Mouse (Mus musculus) ES-Bruce4 (cell line): Measurements from ENCODE around the gene Mdga1. TPM values are rescaled to one million over a fixed set of nuclear protein-coding genes. Genes with fewer than 3 reads are reported as not detected.
A peak's percentile ranks its signal among the peaks of the same experiment; 100 is the strongest.

Experiments used
- H3K27ac ChIP-seq: 2 replicates; pipeline ENCODE4 v1.5.1; 2012; ENCODE audit warnings: low read length, inconsistent platforms; ENCODE audit not compliant: insufficient read depth
- H3K27me3 ChIP-seq: 2 replicates; pipeline ENCODE4 v1.6.1; 2012; ENCODE audit warnings: mild to moderate bottlenecking, low read length, inconsistent platforms; ENCODE audit not compliant: control insufficient read depth, poor library complexity, insufficient read depth, severe bottlenecking
- H3K36me3 ChIP-seq: 2 replicates; pipeline ENCODE4 v1.6.1; 2012; ENCODE audit warnings: inconsistent platforms, mild to moderate bottlenecking, low read length, moderate library complexity; ENCODE audit not compliant: control insufficient read depth, poor library complexity, insufficient read depth, severe bottlenecking
- H3K4me1 ChIP-seq: one replicate; pipeline ENCODE4 v1.8.1; 2011; ENCODE audit warnings: low read length; ENCODE audit not compliant: control insufficient read depth, insufficient read depth
- H3K4me3 ChIP-seq: 2 replicates; pipeline ENCODE4 v1.5.1; 2011; ENCODE audit warnings: low read depth, mild to moderate bottlenecking, low read length
- H3K9ac ChIP-seq: 2 replicates; pipeline ENCODE4 v1.6.1; 2012; ENCODE audit warnings: low read depth, mild to moderate bottlenecking, inconsistent platforms; ENCODE audit not compliant: poor library complexity, severe bottlenecking
- H3K9me3 ChIP-seq: replicated peaks from 2 replicates; pipeline ENCODE4 v1.6.1; 2012; ENCODE audit warnings: mild to moderate bottlenecking, low read length, inconsistent platforms; ENCODE audit not compliant: control insufficient read depth, poor library complexity, insufficient read depth, severe bottlenecking
- CTCF ChIP-seq: IDR thresholded peaks from one replicate; pipeline ENCODE4 v1.8.1; 2011; ENCODE audit warnings: low read depth, low read length
- EP300 ChIP-seq: IDR thresholded peaks from 2 replicates; pipeline ENCODE4 v1.6.1; 2011; ENCODE audit warnings: low read depth, low read length; ENCODE audit not compliant: insufficient read depth
- POLR2A ChIP-seq: IDR thresholded peaks from one replicate; pipeline ENCODE4 v1.8.1; 2011; ENCODE audit warnings: low read length; ENCODE audit not compliant: insufficient read depth
- polyA plus RNA-seq: library from polyadenylated mRNA; stranded (reverse); fragments of >200 nt; gene quantifications from 2 replicates; pipeline ENCODE4 v1.2.4, GENCODE M21; 2011; ENCODE audit warnings: low read depth; ENCODE audit not compliant: missing spikeins, insufficient read depth, insufficient read length

Mdga1 gene
- polyA plus RNA-seq, 1 experiment = 2.6 TPM

GRCm38 (mm10) chr17:29854388-29854787 lies 115.5 kb downstream of the Mdga1 start:
- Histone ChIP-seq H3K4me1 (peaks cover 23% of the 10 kb centered on the region), H3K9ac (no peak overlapping the region), H3K27ac (peak overlapping the region; percentile 78), H3K27me3 (no peaks in the 10 kb centered on the region), H3K9me3 (no peaks in the 10 kb centered on the region), H3K36me3 (no peaks in the 10 kb centered on the region), H3K4me3 (no peak overlapping the region)
- TF ChIP-seq EP300 (0 out of 2 replicates have a peak, but pooled peaks have one; percentile 7), POLR2A (no peak)

- H3K27ac ChIP-seq = peak overlapping the region; percentile 35
- peak overlapping the region; percentile 19 for H3K4me3 ChIP-seq
- peak overlapping the region; percentile 4; the same call in 1 of the 2 replicates for H3K9ac ChIP-seq
- H3K36me3 ChIP-seq = no peaks in the 10 kb centered on the region
- H3K9me3 ChIP-seq = no peaks in the 10 kb centered on the region
- no peaks in the 10 kb centered on the region for H3K27me3 ChIP-seq
- TF ChIP-seq CTCF (no peak), EP300 (no peak), POLR2A (no peak)
- peaks cover 23% of the 10 kb centered on the region for H3K4me1 ChIP-seq
These were observed 116.9 kb downstream of the Mdga1 start for GRCm38 (mm10) chr17:29852846-29853486.

- H3K27me3 ChIP-seq = no peaks in the 10 kb centered on the region
- no peak overlapping the region for H3K27ac ChIP-seq
- no peaks in the 10 kb centered on the region for H3K9me3 ChIP-seq
- H3K9ac ChIP-seq = no peak overlapping the region
- TF ChIP-seq CTCF (no peak), POLR2A (no peak), EP300 (no peak)
- H3K36me3 ChIP-seq = no peaks in the 10 kb centered on the region
- H3K4me3 ChIP-seq = peak overlapping the region; percentile 55
- H3K4me1 ChIP-seq = peaks cover 5% of the 10 kb centered on the region
These were observed 120.5 kb downstream of the Mdga1 start for GRCm38 (mm10) chr17:29849436-29849797.

GRCm38 (mm10) chr17:29848793-29849435 lies 121.0 kb downstream of the Mdga1 start:
- Histone ChIP-seq H3K4me3 (peak overlapping the region; percentile 55), H3K4me1 (peaks cover 5% of the 10 kb centered on the region), H3K27me3 (no peaks in the 10 kb centered on the region), H3K36me3 (no peaks in the 10 kb centered on the region), H3K9me3 (no peaks in the 10 kb centered on the region), H3K9ac (no peak overlapping the region), H3K27ac (no peak overlapping the region)
- TF ChIP-seq CTCF = peak; percentile 67
- TF ChIP-seq EP300 = no peak; the same call in 1 of the 2 replicates

- no peak overlapping the region for H3K4me3 ChIP-seq
- H3K9me3 ChIP-seq = no peaks in the 10 kb centered on the region
- no peak overlapping the region for H3K9ac ChIP-seq
- TF ChIP-seq POLR2A (no peak), CTCF (no peak), EP300 (no peak)
- H3K27ac ChIP-seq = no peak overlapping the region
- H3K4me1 ChIP-seq = peaks cover 5% of the 10 kb centered on the region
- no peaks in the 10 kb centered on the region for H3K27me3 ChIP-seq
- no peaks in the 10 kb centered on the region for H3K36me3 ChIP-seq
These were observed 122.6 kb downstream of the Mdga1 start for GRCm38 (mm10) chr17:29847291-29847690.

- H3K27ac ChIP-seq = no peak overlapping the region
These were observed 123.6 kb downstream of the Mdga1 start for GRCm38 (mm10) chr17:29846284-29846683.

More at GRCm38 (mm10) chr17:29846284-29846683, 123.6 kb downstream of the Mdga1 start:
- Histone ChIP-seq H3K9me3 (no peaks in the 10 kb centered on the region), H3K9ac (no peak overlapping the region), H3K36me3 (no peaks in the 10 kb centered on the region), H3K4me1 (peaks cover 4% of the 10 kb centered on the region), H3K27me3 (no peaks in the 10 kb centered on the region), H3K4me3 (no peak overlapping the region)
- TF ChIP-seq CTCF (no peak), POLR2A (no peak), EP300 (no peak)
